Mouse (Mus musculus) forebrain, embryonic 13.5 days (tissue): ENCODE data around the gene Kalrn. TPM values are rescaled to one million over a fixed set of nuclear protein-coding genes. Genes with fewer than 3 reads are reported as not detected.

Experiments
- ATAC-seq: fragments of 200-750 bp; cut with Nextera tagmentation; 2 replicates; pipeline ENCODE4 v1.8.0; 2017
- H3K27ac ChIP-seq: fragments of 300-500 bp; sonication (generic); 2 replicates; pipeline ENCODE4 v1.5.1; 2015; ENCODE audit warnings: inconsistent platforms, mild to moderate bottlenecking, moderate library complexity
- H3K27me3 ChIP-seq: fragments of 300-500 bp; sonication (generic); 2 replicates; pipeline ENCODE4 v1.6.1; 2015; ENCODE audit warnings: mild to moderate bottlenecking, inconsistent platforms
- H3K36me3 ChIP-seq: fragments of 300-500 bp; sonication (generic); 2 replicates; pipeline ENCODE4 v1.6.1; 2015; ENCODE audit warnings: mild to moderate bottlenecking, inconsistent platforms; ENCODE audit not compliant: poor library complexity, severe bottlenecking
- H3K4me1 ChIP-seq: fragments of 300-500 bp; sonication (generic); 2 replicates; pipeline ENCODE4 v1.6.1; 2015; ENCODE audit warnings: inconsistent platforms
- H3K4me2 ChIP-seq: fragments of 300-500 bp; sonication (generic); 2 replicates; pipeline ENCODE4 v1.6.1; 2015; ENCODE audit warnings: inconsistent platforms, mild to moderate bottlenecking, moderate library complexity
- H3K4me3 ChIP-seq: fragments of 300-500 bp; sonication (generic); 2 replicates; pipeline ENCODE4 v1.5.1; 2015; ENCODE audit warnings: mild to moderate bottlenecking, inconsistent platforms
- H3K9ac ChIP-seq: fragments of 300-500 bp; sonication (generic); 2 replicates; pipeline ENCODE4 v1.6.1; 2015; ENCODE audit warnings: mild to moderate bottlenecking, inconsistent platforms
- H3K9me3 ChIP-seq: fragments of 300-500 bp; sonication (generic); replicated peaks from 2 replicates; pipeline ENCODE4 v1.6.1; 2016; ENCODE audit warnings: inconsistent platforms
- WGBS: fragments of 180-500 bp; shearing (Covaris S2); methylation state at CpG from one replicate; pipeline ENCODE4 v1.1.7; 2015; 5-methylcytosine and 5-hydroxymethylcytosine counted together
- polyA plus RNA-seq: library from polyadenylated mRNA; unstranded; fragments of >200 nt; fragmentation: Nextera tagmentation; extraction: Ambion mirVana; gene quantifications from 2 replicates; pipeline ENCODE4 v1.2.1, GENCODE M21; 2015

Gene Kalrn
- polyA plus RNA-seq, 1 experiment from 2014 or later, result 31.5 TPM

GRCm38 (mm10) chr16:33927263-33927824 is 646.0 kb downstream of the Kalrn start:
- Histone ChIP-seq H3K9ac (no peak overlapping the region), H3K36me3 (no peaks in the 10 kb centered on the region), H3K4me1 (peaks cover 9% of the 10 kb centered on the region), H3K9me3 (no peaks in the 10 kb centered on the region), H3K4me2 (no peak overlapping the region), H3K27me3 (peaks cover 6% of the 10 kb centered on the region; the same call in 1 of the 2 replicates), H3K4me3 (no peak overlapping the region), H3K27ac (no peak overlapping the region)
- 86% methylated on average over 6 of the region's 6 CpGs for WGBS
- ATAC-seq, result no peak

- H3K4me3 ChIP-seq, result no peak overlapping the region
- 94% methylated on average over 8 of the region's 8 CpGs for WGBS
- no peaks in the 10 kb centered on the region for H3K36me3 ChIP-seq
- no peaks in the 10 kb centered on the region for H3K9me3 ChIP-seq
- no peak overlapping the region for H3K4me2 ChIP-seq
- no peaks in the 10 kb centered on the region for H3K27me3 ChIP-seq
- no peak overlapping the region for H3K9ac ChIP-seq
- H3K27ac ChIP-seq, result no peak overlapping the region
- ATAC-seq, result no peak
- H3K4me1 ChIP-seq, result peaks cover 9% of the 10 kb centered on the region
Measured at GRCm38 (mm10) chr16:33923758-33924157, 649.6 kb downstream of the Kalrn start.

- Histone ChIP-seq H3K27me3 (no peaks in the 10 kb centered on the region), H3K4me3 (no peak overlapping the region), H3K9ac (no peak overlapping the region), H3K36me3 (no peaks in the 10 kb centered on the region), H3K4me2 (no peak overlapping the region), H3K27ac (no peak overlapping the region), H3K9me3 (no peaks in the 10 kb centered on the region), H3K4me1 (peaks cover 5% of the 10 kb centered on the region; the same call in 1 of the 2 replicates)
- ATAC-seq, result no peak
- WGBS, result 63% methylated on average over 5 of the region's 5 CpGs
Measured at GRCm38 (mm10) chr16:33923001-33923316, 650.4 kb downstream of the Kalrn start.

- WGBS, result 68% methylated on average over 18 of the region's 18 CpGs
- Histone ChIP-seq H3K36me3 (no peaks in the 10 kb centered on the region), H3K27ac (no peak overlapping the region), H3K4me2 (no peak overlapping the region), H3K4me3 (no peak overlapping the region), H3K27me3 (no peaks in the 10 kb centered on the region), H3K9me3 (no peaks in the 10 kb centered on the region), H3K9ac (no peak overlapping the region), H3K4me1 (peaks cover 6% of the 10 kb centered on the region; the same call in 1 of the 2 replicates)
- 0 out of 2 replicates have a peak, but pooled peaks have one; percentile 53 for ATAC-seq
Measured at GRCm38 (mm10) chr16:33922111-33923000, 651.0 kb downstream of the Kalrn start.

GRCm38 (mm10) chr16:33921514-33921913 is 651.8 kb downstream of the Kalrn start:
- H3K27ac ChIP-seq, result no peak overlapping the region
- ATAC-seq, result no peak
- 94% methylated on average over 5 of the region's 5 CpGs for WGBS
- no peaks in the 10 kb centered on the region for H3K9me3 ChIP-seq
- 0 out of 2 replicates have a peak, but pooled peaks cover 2% of the 10 kb centered on the region for H3K27me3 ChIP-seq
- H3K4me3 ChIP-seq, result no peak overlapping the region
- peaks cover 14% of the 10 kb centered on the region for H3K4me1 ChIP-seq
- no peak overlapping the region for H3K4me2 ChIP-seq
- no peak overlapping the region for H3K9ac ChIP-seq
- H3K36me3 ChIP-seq, result no peaks in the 10 kb centered on the region

Other genes starting within 250 kb of the Kalrn start
- not detected in 2 replicates for gene Ropn1, start 76.4 kb upstream of the Kalrn start, polyA plus RNA-seq
- 6.4 and 8.0 TPM in 2 replicates for gene Ccdc14, start 117.1 kb upstream of the Kalrn start, polyA plus RNA-seq
- 3.7 TPM in 2 replicates for gene Mylk, start 171.7 kb upstream of the Kalrn start, polyA plus RNA-seq